Mouse (Mus musculus) hindbrain, embryonic 14.5 days (tissue): Measurements from ENCODE around the gene Lmx1a. TPM values are rescaled to one million over a fixed set of nuclear protein-coding genes. Genes with fewer than 3 reads are reported as not detected.

Experiments
- ATAC-seq: fragments of 200-750 bp; cut with Nextera tagmentation; 2 replicates; pipeline ENCODE4 v1.8.0; 2017; ENCODE audit warnings: moderate number of reproducible peaks, mild to moderate bottlenecking, moderate TSS enrichment, moderate library complexity; ENCODE audit not compliant: low FRiP score
- DNase-seq: peaks from one replicate; pipeline ENCODE4 v3.0.0-alpha.2; 2015; ENCODE audit warnings: low spot score
- H3K27ac ChIP-seq: fragments of 300-500 bp; sonication (generic); 2 replicates; pipeline ENCODE4 v1.5.1; 2014; ENCODE audit warnings: mild to moderate bottlenecking, moderate library complexity
- H3K27me3 ChIP-seq: fragments of 300-500 bp; sonication (generic); 2 replicates; pipeline ENCODE4 v1.6.1; 2014; ENCODE audit warnings: mild to moderate bottlenecking, low read length, mixed read lengths; ENCODE audit not compliant: control insufficient read depth, insufficient read depth
- H3K36me3 ChIP-seq: fragments of 300-500 bp; sonication (generic); replicated peaks from 2 replicates; pipeline ENCODE4 v1.6.1; 2014; ENCODE audit not compliant: control insufficient read depth, insufficient read depth
- H3K4me1 ChIP-seq: fragments of 300-500 bp; sonication (generic); replicated peaks from 2 replicates; pipeline ENCODE4 v1.6.1; 2014; ENCODE audit warnings: antibody characterized with exemption, low read length, mixed read lengths; ENCODE audit not compliant: control insufficient read depth, insufficient read depth
- H3K4me2 ChIP-seq: fragments of 300-500 bp; sonication (generic); replicated peaks from 2 replicates; pipeline ENCODE4 v1.6.1; 2014; ENCODE audit warnings: mild to moderate bottlenecking, moderate library complexity
- H3K4me3 ChIP-seq: fragments of 300-500 bp; sonication (generic); replicated peaks from 2 replicates; pipeline ENCODE4 v1.5.1; 2014; ENCODE audit warnings: mild to moderate bottlenecking, low read length
- H3K9ac ChIP-seq: fragments of 300-500 bp; sonication (generic); 2 replicates; pipeline ENCODE4 v1.6.1; 2014
- H3K9me3 ChIP-seq: fragments of 300-500 bp; sonication (generic); 2 replicates; pipeline ENCODE4 v1.6.1; 2016; ENCODE audit warnings: low read length; ENCODE audit not compliant: control insufficient read depth
- WGBS: fragments of 180-500 bp; shearing (Covaris S2); extraction: QIAGEN DNeasy Blood & Tissue Kit; methylation state at CpG from one replicate; pipeline ENCODE4 v1.1.7; 2014; 5-methylcytosine and 5-hydroxymethylcytosine counted together
- polyA plus RNA-seq: library from polyadenylated mRNA; unstranded; fragments of >200 nt; fragmentation: Nextera tagmentation; extraction: Ambion mirVana; gene quantifications from 2 replicates; pipeline ENCODE4 v1.2.1, GENCODE M21; 2014

The Lmx1a gene
- polyA plus RNA-seq, 1 experiment from 2014 or later, result 3.3 TPM

- DNase-seq (no peak), ATAC-seq (no peak)
- H3K4me2 ChIP-seq, result no peak overlapping the region
- no peaks in the 10 kb centered on the region for H3K36me3 ChIP-seq
- 95% methylated on average over 5 of the region's 5 CpGs for WGBS
- no peak overlapping the region for H3K27ac ChIP-seq
- H3K4me1 ChIP-seq, result peaks cover 7% of the 10 kb centered on the region
- no peak overlapping the region for H3K9ac ChIP-seq
- no peaks in the 10 kb centered on the region for H3K9me3 ChIP-seq
- no peak overlapping the region for H3K4me3 ChIP-seq
- H3K27me3 ChIP-seq, result no peaks in the 10 kb centered on the region
Observed at GRCm38 (mm10) chr1:167885776-167886175, 196.7 kb downstream of the Lmx1a start.

- Histone ChIP-seq H3K27ac (peak overlapping the region; percentile 35; the same call in 1 of the 2 replicates), H3K4me1 (peaks cover 7% of the 10 kb centered on the region), H3K4me2 (peak overlapping the region; percentile 34), H3K36me3 (no peaks in the 10 kb centered on the region), H3K9ac (no peak overlapping the region), H3K9me3 (no peaks in the 10 kb centered on the region), H3K4me3 (no peak overlapping the region), H3K27me3 (no peaks in the 10 kb centered on the region)
- ATAC-seq (no peak), DNase-seq (no peak)
- WGBS, result 68% methylated on average over 5 of the region's 5 CpGs
Observed at GRCm38 (mm10) chr1:167888120-167888519, 199.1 kb downstream of the Lmx1a start.

- no peak overlapping the region for H3K27ac ChIP-seq
- H3K4me1 ChIP-seq, result peaks cover 7% of the 10 kb centered on the region
- H3K36me3 ChIP-seq, result no peaks in the 10 kb centered on the region
- H3K9me3 ChIP-seq, result no peaks in the 10 kb centered on the region
- 17% methylated on average over 9 of the region's 9 CpGs for WGBS
- H3K4me3 ChIP-seq, result no peak overlapping the region
- no peaks in the 10 kb centered on the region for H3K27me3 ChIP-seq
- H3K4me2 ChIP-seq, result peak overlapping the region; percentile 34
- DNase-seq, result peak; percentile 41
- H3K9ac ChIP-seq, result no peak overlapping the region
- ATAC-seq, result no peak
Observed at GRCm38 (mm10) chr1:167888816-167889215, 199.8 kb downstream of the Lmx1a start.

GRCm38 (mm10) chr1:167896234-167896633 is 207.2 kb downstream of the Lmx1a start:
- Histone ChIP-seq H3K9ac (no peak overlapping the region), H3K4me2 (no peak overlapping the region), H3K27me3 (no peaks in the 10 kb centered on the region), H3K4me3 (no peak overlapping the region), H3K36me3 (no peaks in the 10 kb centered on the region), H3K9me3 (no peaks in the 10 kb centered on the region), H3K27ac (no peak overlapping the region), H3K4me1 (no peaks in the 10 kb centered on the region)
- DNase-seq (peak; percentile 79), ATAC-seq (peak; percentile 65; the same call in 1 of the 2 replicates)
- 37% methylated on average over 7 of the region's 7 CpGs for WGBS

Other genes starting within 250 kb of the Lmx1a start
- not detected in 2 replicates for gene Lrrc52, start 222.5 kb upstream of the Lmx1a start, polyA plus RNA-seq
- gene Rxrg, start 90.9 kb upstream of the Lmx1a start, polyA plus RNA-seq, result 9.3 and 12.7 TPM in 2 replicates